Mouse (Mus musculus) layer of hippocampus, adult 18-20 months (tissue): ENCODE data around the gene Tpd52l2. TPM values are rescaled to one million over a fixed set of nuclear protein-coding genes. Genes with fewer than 3 reads are reported as not detected.
A peak's percentile ranks its signal among the peaks of the same experiment; 100 is the strongest.

Experiments used
- DNase-seq, 2 experiments: peaks; one replicate each; pipeline ENCODE4 v3.0.0; 2022; ENCODE audit warnings: low spot score in 2 of 2
- long read RNA-seq: library from polyadenylated mRNA; stranded (forward); transcript quantifications from one replicate; pipeline ENCODE4 v2.0.0, GENCODE M21; 2021
- total RNA-seq, 2 experiments: library from RNA; stranded (reverse); gene quantifications; 2 replicates each; pipeline ENCODE4 v1.2.3; 2021

The Tpd52l2 gene
- total RNA-seq, result 10 to 100 TPM; 71.5 to 78.4 TPM
- long read RNA-seq, transcript Tpd52l2-203 (9 exons, 985 nt), result minor isoform, 6 of 58 reads
- long read RNA-seq, transcript Tpd52l2-208 (8 exons, 3,603 nt), result minor isoform, 8 of 58 reads
- long read RNA-seq, transcript Tpd52l2-202 (7 exons, 1,799 nt), result major isoform, 13 of 58 reads
- long read RNA-seq, transcript Tpd52l2-204 (6 exons, 3,475 nt), result minor isoform, 7 of 58 reads
- long read RNA-seq, partial matches to known transcripts, result 0 of 58 reads
- long read RNA-seq, other reads (novel, unspliced or antisense), result 21 of 58 reads

DNA sequence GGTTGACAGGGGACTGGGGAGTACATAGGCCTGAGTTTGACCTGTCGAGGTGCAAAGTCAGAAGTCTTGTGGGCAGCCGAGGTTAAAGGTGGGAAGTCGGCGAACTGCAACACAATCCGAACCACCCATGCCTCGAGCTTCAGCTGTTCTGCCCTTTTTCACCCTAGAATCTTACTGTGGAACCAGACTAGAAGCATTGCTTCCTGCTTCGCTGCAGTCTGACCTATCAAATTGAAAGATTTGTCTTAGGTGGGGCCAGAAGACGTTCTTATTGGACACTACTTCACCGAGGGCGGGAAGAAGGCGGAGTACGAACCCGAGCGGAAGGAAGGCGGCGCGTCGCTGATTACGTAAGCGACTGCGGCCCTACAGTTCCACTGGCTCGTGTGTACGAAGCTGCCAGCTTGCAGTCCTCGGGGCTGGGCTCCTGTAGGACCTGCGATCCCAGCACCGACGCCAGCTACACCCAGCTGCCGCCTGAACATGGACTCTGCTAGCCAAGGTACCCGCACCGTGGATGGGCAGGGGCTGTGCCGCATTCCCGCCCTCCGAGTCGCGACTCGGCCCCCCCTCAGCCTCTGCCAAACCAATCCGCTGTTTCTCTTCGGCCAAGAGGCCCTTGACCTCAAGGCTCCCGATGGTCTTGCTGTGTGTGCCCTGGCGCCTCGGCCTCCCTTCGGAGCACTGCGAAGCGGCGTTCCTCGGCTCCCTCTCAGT lies at the start of gene Tpd52l2:
Gene Tpd52l2, plus strand, starts transcription at position 312 of the 717 bp plus-strand sequence.
- DNase-seq, result peak; percentile 87 to 96

DNA sequence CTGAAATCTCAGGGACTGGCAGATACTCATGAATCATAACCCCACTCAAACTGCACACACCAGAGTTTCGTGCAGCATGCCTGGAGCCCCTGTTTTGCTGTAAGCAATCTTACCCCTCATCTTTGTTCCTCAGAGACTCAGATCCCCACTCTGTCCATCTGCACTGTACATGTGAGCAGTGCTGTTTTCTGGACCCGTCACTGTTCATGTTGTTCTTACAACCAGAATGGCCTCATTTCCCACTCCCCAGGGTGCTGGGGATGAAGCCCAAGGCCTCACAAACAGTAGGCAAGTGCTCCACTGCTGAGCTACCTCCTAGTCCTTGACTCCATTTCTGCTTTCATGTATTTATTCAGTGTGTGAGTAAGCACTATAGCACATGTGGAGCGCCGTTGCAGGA lies 44.8 kb upstream of the Tpd52l2 start:
- no peak for DNase-seq

DNA sequence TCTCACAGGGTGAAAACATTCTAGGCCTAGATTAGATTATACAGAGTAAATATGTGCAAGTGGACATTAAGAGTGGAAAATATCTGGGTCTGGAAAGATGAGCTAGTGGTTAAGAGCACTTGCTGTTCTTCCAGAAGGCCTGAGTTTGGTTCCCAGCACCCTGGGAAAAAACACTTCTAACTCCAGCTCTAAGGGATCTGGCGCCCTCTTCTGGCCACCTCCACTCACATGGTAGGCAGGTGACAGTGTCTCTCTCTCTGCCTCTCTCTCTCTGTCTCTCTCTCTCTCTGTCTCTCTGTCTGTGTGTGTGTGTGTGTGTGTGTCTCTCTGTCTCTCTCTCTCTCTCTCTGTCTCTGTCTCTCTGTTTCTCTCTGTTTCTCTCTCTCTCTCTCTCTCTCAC lies 43.7 kb upstream of the Tpd52l2 start:
- DNase-seq, result no peak

DNA sequence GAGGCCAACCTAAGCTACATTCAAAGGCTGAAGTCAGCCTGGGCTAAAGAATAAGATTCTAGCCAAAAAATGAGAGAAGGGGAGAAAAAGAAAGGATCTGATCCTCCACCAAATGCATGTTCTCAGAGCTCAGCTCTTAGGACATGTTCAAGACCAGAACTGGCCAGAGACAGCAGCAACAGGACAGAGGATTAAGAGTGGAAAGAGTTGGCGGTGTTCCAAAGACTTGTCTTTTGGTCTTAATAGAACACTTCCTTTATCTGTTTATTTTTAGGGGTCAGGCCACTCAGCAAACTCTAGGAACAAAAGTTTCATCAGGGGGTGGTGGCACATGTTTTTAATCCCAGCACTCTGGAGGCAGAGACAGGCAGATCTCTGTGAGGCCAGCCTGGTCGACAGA lies 41.0 kb upstream of the Tpd52l2 start:
- DNase-seq, result no peak

DNA sequence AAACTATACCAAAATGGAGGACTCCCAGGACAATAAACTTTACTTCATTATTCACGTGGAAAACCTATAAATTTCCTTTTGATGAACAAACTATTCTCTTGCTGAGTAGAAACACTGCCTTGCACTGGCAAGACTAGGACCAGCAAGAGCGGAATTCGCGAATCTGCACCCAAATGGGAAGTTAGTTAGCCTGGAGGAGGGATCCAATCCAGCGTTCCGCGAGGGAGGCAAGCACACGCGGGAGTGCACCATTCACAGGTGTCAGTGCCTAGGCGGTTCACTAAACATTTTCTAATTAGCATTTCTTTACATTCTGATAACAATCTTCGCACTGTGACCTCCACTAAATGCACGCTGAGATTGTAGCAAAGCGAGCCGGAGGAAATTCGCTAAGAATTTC lies 39.1 kb upstream of the Tpd52l2 start:
- no peak for DNase-seq

DNA sequence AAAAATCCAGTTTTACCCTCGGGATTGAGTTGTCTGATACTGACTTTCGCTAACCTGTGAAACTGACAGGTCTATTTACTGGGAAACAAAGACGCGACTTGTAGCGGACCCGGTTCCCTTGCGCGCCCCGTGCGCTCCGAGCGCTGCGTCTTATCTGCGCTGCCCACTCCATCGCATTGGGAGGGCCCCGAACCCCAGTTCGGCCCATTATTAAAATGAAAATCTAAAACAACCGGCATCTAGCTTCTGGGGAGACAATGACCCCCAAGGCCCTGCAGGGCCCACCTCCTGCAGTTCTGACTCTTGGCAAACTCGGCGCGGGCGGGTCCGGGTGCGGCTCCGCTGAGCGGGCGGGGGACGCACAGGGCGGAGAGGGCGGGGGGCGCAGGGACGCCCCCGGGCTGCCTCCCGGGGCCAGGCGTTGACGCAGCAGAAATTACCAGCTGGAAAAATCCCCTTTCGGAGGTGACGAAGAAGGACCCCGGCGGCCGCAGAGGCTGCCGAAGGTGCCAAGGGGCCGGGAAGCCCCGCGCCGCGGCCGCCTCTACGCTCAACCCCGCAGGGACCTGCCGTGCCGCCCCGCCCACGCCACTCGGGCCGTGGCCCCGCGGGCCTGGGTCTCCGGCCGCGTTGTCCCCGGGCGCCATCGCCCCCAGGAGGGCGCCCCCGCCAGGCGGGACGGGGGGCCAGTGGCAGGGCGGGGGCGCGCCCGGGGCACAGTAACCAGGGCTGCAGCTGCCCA lies 38.4 kb upstream of the Tpd52l2 start:
- DNase-seq, result no peak

DNA sequence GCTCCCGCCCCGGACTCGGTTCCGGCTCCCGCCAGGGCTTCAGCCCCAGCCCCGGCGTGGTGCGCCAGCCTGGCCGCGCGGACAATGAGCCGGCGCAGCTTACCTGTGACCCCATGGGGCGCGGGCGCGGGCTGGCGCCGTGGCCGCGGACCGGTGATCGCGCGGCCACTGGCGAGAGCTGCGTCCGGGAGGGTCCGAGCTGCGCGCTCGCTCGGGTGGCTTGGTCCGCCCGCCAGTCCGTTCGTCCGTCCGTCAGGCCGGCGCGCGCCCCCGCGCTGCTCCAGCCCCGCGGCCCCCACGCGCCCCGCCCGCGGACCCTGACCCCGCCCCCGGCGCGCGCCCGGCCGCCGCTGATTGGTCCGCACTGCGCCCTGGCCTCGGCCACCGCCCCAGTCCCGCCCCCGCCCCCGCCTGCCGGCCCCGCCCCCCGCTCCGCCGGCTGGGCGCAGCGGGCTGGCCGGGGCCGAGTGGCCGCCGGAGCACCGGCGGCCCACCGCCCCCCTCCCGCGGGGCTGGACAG lies 37.7 kb upstream of the Tpd52l2 start, which contains the start of gene Zbtb46:
Gene Zbtb46, minus strand, starts transcription at position 274 of the 520 bp plus-strand sequence.
- DNase-seq, result peak; percentile 39 to 70

DNA sequence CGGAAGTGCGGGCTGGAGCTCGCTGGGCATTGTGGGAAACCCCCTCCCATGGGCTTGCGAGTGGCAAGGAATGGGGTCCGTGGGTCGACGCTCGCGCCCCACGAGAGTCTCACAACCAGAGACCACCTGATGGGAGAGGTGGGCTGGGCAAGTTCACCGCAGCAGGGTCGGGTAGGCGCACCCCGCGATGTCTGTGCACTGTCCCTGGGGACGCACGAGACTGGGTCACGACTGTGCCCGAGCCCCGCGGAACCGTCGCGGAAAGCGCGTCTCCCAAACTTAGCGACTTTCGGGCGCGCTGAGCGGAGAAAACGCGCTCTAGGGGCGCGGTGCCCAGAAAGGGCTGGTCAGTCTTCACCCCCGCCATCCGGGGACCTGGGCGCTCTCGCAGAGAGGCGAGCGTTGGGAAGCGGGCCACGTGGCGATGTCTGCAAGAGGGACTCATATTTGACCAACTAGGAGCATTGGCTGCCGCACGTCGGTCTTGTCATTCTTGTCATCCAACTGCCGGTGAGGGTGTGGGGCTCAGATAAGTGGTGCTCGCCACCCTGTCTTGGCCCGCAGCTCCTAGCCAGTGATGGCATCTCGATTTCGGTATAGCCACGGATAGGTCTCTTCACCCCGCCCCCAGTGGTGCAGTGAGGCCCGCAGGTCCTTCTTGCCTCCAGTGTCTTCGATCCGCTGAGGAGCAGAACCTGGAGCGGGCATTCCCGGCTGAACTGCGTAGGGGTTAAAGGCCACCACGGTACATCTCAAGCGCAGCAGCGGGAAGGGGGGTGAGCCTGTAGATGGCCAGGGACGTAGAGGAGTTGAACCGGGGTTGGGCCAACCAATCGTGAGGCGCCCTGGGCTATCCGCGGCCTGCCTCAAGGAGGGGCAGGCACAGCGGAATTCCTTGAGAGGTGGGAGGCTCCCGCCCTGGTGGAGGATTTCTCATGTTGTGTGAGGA lies 37.0 kb upstream of the Tpd52l2 start:
- no peak for DNase-seq

DNA sequence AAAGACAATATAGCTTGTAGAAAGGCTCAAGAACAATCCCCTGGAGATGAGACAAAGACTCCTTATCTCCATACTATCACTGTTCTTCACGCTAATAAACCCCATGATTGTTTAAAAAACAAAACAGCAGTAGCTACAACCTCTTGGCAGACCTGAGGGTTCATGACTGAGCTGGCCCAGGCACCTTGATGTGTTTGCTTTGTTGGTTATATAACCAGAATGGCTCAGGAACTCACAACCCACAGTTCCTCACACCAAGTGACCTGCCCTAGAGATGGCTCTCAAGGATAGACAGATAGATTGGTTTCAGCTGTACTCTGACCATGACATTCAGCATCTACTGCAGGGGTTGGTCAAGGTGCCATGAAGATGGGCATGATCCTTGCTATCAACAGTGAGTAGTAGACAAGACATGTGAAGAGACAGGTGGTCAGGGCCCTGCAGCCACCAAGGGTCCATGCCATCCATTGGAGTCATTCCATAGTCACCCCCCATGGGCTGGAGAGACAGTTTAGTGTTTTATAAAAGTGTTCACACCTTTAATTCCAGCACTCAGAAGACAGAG lies 35.3 kb upstream of the Tpd52l2 start:
- no peak for DNase-seq

DNA sequence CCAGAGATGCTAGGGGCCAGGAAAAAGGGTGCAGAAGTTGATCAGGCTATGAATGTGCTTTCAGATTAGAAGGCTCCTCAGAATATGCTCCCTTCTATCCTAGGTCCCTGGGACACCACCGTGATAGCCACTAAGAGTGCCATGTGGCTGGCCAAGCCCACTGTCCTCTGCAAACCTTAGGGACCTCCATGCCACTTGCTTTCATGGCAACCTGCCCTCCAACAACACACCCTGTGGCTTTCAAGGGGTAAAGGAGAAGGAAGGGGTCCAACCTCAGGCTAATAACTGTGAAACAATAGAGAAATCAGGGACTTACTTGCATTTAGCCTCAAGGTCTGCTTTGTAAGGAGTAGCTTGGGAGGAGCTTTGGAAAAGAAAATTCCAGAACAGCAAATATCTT lies 34.3 kb upstream of the Tpd52l2 start:
- DNase-seq, result no peak

DNA sequence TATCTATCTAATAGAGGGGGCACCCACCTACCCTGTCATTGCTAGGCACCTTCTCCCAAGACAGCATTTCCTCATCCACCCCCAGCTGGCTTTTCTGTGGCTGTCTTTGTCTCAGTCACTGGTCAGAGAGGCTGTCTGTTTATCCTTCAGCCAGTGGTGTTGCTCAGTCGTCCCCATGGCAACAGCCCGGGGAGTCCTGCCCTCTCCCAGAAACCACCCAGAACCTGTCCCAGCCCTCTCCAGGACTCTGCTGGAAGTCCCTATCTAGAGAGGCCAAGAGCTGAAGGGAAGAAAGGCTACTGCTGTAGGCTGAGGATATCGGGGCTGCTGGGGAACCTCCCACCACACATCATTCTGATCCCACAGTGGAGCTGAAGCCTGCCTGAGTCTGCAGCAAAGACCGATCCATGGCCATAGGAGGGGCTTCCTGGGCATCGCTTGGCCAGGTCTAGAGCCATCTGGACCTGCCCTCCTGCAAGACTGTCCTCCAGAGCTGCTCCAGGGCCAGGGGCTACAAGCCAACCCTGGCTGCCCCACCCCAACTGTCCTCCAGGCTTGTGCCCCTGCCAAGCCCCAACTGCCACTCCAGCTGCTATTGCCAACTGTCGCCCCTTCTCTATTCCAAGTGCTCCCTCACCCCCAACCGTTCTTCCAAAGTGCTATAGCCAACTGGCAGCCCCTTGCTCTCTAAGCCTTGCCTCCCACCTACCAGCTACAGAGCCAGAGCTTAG lies 33.8 kb upstream of the Tpd52l2 start:
- DNase-seq, result peak in 1 of 2 experiments; percentile 23

DNA sequence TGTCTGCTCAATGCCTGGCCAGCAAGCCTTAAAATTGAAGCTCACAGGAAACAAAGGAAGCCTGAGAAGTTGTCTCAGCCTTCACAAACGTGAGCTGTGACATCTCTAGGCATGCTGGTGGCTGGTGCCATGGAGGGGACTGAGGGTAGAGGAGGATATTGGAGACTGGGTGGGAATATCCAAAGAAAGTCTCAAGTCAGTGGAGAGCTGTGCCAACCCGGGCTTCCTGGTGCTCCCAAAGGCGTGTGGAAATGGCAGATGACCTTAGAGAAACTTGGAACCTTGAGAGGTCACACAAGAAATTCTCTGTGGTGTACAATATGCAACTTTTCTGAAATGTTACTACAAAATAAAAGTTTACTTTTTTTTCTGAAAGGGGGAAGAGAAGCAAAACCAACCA lies 31.5 kb upstream of the Tpd52l2 start:
- no peak for DNase-seq

DNA sequence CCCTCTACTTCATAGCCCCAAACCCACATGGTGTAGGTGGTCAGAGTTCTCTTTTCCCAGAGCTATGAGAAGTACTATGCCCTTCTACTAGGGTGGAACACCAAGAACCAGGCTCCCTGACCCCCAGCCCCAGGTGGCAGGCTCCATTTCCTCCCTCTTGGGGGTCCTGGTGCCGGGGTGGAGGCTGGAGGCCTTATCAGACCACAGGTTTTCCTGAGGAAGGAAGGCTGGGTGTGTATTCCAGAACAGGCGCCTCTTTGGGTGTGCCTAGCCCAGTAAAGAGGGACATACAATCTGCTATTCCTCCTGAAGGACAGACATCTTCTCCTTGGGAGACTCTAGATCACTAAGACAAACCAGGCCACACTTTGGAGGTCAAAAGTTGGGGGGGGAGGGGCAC lies 26.7 kb upstream of the Tpd52l2 start:
- DNase-seq, result no peak

DNA sequence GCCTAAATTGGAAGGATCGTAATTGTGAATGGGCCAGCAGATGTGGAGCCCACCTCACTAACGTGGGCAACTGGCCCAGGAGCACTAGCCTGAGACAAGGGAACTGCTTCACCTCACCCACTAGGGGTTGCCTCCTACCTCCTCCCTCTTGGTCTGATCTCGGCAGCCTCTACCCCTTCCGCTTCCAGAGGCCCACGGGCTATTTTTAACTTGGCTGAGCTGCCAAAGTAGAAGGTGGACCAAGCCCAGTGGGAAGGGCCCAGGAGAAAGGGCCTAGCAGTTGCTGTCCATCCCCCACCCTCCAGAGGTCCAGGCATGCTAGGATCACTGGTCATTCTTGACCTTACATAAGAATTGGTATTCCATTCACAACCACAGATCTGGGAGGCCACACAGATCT lies 25.7 kb upstream of the Tpd52l2 start:
- no peak for DNase-seq

DNA sequence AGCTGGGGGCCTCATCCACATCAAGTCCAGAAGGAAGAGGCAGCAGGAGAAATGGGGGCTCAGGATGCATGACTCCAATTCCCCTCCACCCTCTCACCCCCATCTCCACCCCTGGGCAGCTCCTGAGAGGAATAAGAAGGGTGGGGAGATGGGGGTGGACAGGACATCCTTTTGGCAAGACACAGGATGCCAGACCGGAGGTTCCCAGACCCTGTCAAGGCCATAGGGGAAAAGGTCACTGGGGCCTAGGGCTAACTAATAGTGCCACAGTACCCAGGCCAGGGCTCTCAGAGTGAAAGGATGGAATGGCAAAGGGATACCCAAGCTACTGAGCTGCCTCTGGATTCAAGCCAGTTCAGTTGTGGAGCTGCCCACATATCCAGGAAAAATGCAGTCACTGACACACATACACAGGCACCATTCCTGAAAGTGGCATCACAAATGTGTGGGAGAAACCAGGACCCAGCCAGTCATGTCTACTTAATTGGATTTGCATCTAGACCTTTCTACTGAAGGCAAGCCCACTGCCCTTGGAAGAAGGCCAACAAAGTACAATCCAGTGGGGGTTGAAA lies 24.6 kb upstream of the Tpd52l2 start:
- DNase-seq, result no peak

DNA sequence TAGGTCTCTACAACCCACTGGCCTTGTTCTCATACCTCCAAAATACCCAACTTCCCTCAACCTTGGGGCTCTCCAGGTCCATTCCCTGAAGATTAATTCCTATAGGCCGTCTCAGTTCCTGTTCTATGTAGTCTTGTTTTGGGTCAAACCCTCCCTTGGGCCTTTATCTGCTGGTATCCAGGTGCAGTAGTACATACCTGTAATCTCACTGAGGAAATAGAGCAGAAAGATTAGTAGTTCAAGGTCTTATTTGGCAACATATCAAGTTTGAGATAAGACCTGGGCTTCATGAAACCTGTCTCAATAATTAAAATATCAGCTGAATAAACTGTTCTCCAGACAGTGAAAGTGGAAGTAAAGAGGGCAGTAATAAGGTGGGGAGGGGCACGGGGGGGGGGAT lies 13.8 kb upstream of the Tpd52l2 start:
- no peak for DNase-seq

DNA sequence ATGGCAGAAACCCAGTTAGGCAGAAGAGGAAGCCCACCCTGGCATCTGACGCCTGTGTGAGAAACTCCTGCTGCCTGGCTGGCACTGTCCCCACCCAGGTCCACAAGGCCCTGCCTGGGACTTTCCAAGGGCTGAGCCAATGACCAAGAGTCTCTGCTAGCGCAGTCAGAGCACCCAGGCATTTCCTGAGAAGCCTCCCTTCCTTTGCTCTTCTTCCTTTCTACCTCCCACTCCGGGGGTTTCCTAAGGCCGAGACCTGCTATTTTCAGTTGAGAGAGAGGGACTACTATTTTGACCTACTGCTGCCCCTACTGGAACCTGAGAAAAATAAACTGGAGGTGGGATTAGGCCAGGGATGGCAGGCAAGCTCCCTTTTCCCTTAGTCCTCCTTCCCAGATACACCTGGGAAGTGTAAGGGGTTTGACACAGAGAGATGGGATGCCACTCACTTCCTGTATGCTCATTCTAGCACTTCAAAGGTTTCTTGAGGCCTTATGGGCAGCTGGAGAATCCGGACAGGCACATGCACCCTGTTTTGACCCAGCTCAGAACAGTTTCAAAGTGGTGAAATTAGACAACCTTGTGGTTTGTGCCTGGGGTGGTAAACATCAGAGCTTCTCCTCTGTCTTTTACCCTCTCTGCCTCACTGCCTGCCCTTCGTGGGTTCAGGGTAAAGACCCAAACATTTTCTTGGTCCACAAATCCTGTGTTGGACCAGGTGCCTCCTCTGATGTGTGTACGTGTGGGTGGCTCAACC lies 13.2 kb upstream of the Tpd52l2 start:
- DNase-seq, result no peak

DNA sequence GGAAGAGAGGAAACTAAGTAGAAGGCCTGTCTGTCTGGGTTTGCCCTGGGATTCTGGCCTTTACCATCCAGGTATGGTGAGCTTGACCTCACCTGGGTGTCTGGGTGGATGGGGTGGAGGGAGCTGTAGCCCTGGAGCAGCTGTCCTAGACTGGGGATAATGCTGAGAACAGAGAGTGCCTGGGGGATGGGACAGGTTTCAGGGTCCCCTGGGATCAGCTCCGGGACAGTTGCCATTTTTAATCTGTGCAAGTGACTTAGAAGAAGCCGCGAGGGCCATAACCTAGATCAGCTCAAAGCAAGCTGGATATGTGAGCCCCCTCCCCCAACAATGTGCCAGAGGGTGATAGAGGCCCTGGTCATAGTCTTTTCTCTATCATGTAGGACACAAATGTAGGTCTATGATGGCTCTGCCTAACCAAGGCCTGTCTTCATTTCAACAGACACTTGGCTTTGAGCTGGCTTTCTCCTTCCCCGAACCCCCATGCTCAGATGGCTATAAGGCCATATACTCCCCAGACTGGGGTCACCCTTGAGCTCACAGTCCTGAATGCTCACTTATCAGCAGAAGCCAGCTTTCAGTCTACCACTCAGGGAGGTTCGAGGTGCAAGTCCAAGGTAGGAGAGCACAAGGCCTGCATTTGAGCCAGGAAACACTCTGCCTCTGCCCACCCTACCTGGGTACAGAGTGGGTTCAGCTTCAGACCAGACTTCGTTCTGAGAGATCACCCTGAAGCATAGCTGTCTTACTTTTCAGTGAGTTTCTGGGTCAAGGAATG lies 12.3 kb upstream of the Tpd52l2 start:
- DNase-seq, result no peak
